Mouse (Mus musculus) forebrain, embryonic 12.5 days (tissue): ENCODE measurements around the gene S100a1. TPM values are rescaled to one million over a fixed set of nuclear protein-coding genes. Genes with fewer than 3 reads are reported as not detected.

Experiments used
- ATAC-seq: fragments of 200-750 bp; cut with Nextera tagmentation; 2 replicates; pipeline ENCODE4 v1.8.0; 2017; ENCODE audit warnings: moderate TSS enrichment; ENCODE audit not compliant: low FRiP score
- H3K27ac ChIP-seq: fragments of 300-500 bp; sonication (generic); 2 replicates; pipeline ENCODE4 v1.5.1; 2016; ENCODE audit warnings: mild to moderate bottlenecking
- H3K27me3 ChIP-seq: fragments of 300-500 bp; sonication (generic); 2 replicates; pipeline ENCODE4 v1.6.1; 2016; ENCODE audit warnings: mild to moderate bottlenecking
- H3K36me3 ChIP-seq: fragments of 300-500 bp; sonication (generic); replicated peaks from 2 replicates; pipeline ENCODE4 v1.6.1; 2016; ENCODE audit warnings: mild to moderate bottlenecking
- H3K4me1 ChIP-seq: fragments of 300-500 bp; sonication (generic); 2 replicates; pipeline ENCODE4 v1.6.1; 2016
- H3K4me2 ChIP-seq: fragments of 300-500 bp; sonication (generic); 2 replicates; pipeline ENCODE4 v1.6.1; 2016; ENCODE audit warnings: mild to moderate bottlenecking, moderate library complexity
- H3K4me3 ChIP-seq: fragments of 300-500 bp; sonication (generic); replicated peaks from 2 replicates; pipeline ENCODE4 v1.5.1; 2016; ENCODE audit warnings: mild to moderate bottlenecking
- H3K9ac ChIP-seq: fragments of 300-500 bp; sonication (generic); 2 replicates; pipeline ENCODE4 v1.6.1; 2016; ENCODE audit warnings: mild to moderate bottlenecking
- H3K9me3 ChIP-seq: fragments of 300-500 bp; sonication (generic); 2 replicates; pipeline ENCODE4 v1.6.1; 2016
- WGBS: fragments of 180-500 bp; shearing (Covaris S2); methylation state at CpG from one replicate; pipeline ENCODE4 v1.1.7; 2016; 5-methylcytosine and 5-hydroxymethylcytosine counted together
- polyA plus RNA-seq: library from polyadenylated mRNA; unstranded; fragments of >200 nt; fragmentation: Nextera tagmentation; extraction: Ambion mirVana; gene quantifications from 2 replicates; pipeline ENCODE4 v1.2.1, GENCODE M21; 2016

The S100a1 gene
- polyA plus RNA-seq, 1 experiment from 2014 or later: 5.1 TPM

GRCm38 (mm10) chr3:90527291-90527873 lies 13.2 kb upstream of the S100a1 start:
- H3K36me3 ChIP-seq: no peaks in the 10 kb centered on the region
- no peak overlapping the region for H3K4me3 ChIP-seq
- H3K27me3 ChIP-seq: no peaks in the 10 kb centered on the region
- H3K4me1 ChIP-seq: no peaks in the 10 kb centered on the region
- no peaks in the 10 kb centered on the region for H3K9me3 ChIP-seq
- no peak overlapping the region for H3K4me2 ChIP-seq
- no peak overlapping the region for H3K9ac ChIP-seq
- 88% methylated on average over 7 of the region's 7 CpGs for WGBS
- ATAC-seq: no peak
- H3K27ac ChIP-seq: no peak overlapping the region

DNA sequence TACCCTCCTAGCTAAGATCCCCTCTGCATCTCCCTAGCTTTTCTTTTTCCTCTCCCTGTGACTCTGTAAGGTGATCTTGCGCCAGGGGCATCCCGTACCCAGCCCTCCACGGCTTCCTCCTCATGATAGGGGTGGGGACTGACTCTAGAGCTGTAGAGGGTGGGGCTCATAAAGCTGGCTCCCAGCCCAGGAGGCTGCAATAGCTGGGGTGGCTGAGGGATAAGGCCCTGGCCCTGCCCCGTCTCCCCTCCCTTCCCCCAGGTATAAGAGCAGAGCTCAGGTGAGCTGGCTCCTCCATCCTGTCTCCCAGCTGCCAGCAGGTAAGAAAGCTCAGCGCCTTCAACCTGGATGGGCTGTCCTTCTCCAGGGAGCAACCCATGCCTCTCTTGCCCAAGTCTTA lies 12.4 kb upstream of the S100a1 start, which contains the start of gene S100a14:
TSS of gene S100a14 (plus strand) at position 277 of the 400 bp plus-strand sequence.
- Histone ChIP-seq H3K4me2 (no peak within 1 kb of the TSS), H3K4me3 (no peak within 1 kb of the TSS), H3K36me3 (no peaks in the 10 kb centered on the region), H3K27ac (no peak within 1 kb of the TSS), H3K9ac (no peak within 1 kb of the TSS), H3K27me3 (no peaks in the 10 kb centered on the region), H3K9me3 (no peaks in the 10 kb centered on the region), H3K4me1 (no peaks in the 10 kb centered on the region)
- WGBS: 84% methylated on average over 5 of the region's 5 CpGs
- no peak for ATAC-seq

DNA sequence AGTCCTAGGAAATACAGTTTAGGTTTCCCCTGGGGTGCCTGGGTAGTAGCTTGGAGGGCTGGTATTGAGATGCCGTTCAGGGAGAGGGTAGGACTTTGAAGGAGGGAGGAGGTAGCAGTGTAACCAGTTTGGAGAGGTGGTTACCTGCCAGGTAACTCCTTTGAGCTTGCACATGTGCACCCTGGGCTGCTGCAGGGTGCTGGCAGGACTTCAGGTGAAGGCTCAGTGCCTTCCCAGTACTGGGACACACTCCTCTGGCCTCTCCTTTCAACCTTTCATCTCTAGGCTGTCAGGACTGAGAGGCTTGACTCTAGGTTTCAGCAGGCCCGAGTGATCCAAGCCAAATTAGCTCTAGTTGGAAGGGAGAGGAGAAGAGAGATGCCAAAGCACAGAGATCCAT lies 11.9 kb upstream of the S100a1 start:
- H3K4me3 ChIP-seq: no peak overlapping the region
- no peaks in the 10 kb centered on the region for H3K36me3 ChIP-seq
- no peak overlapping the region for H3K4me2 ChIP-seq
- no peak overlapping the region for H3K9ac ChIP-seq
- H3K27ac ChIP-seq: no peak overlapping the region
- ATAC-seq: no peak
- no peaks in the 10 kb centered on the region for H3K9me3 ChIP-seq
- H3K27me3 ChIP-seq: no peaks in the 10 kb centered on the region
- H3K4me1 ChIP-seq: no peaks in the 10 kb centered on the region
- WGBS: 92% methylated on average over 2 of the region's 2 CpGs

GRCm38 (mm10) chr3:90525421-90525820 lies 11.2 kb upstream of the S100a1 start:
- Histone ChIP-seq H3K27ac (no peak overlapping the region), H3K4me3 (no peak overlapping the region), H3K9me3 (no peaks in the 10 kb centered on the region), H3K4me1 (no peaks in the 10 kb centered on the region), H3K27me3 (no peaks in the 10 kb centered on the region), H3K9ac (no peak overlapping the region), H3K4me2 (no peak overlapping the region), H3K36me3 (no peaks in the 10 kb centered on the region)
- WGBS: 70% methylated on average over 4 of the region's 4 CpGs
- no peak for ATAC-seq

DNA sequence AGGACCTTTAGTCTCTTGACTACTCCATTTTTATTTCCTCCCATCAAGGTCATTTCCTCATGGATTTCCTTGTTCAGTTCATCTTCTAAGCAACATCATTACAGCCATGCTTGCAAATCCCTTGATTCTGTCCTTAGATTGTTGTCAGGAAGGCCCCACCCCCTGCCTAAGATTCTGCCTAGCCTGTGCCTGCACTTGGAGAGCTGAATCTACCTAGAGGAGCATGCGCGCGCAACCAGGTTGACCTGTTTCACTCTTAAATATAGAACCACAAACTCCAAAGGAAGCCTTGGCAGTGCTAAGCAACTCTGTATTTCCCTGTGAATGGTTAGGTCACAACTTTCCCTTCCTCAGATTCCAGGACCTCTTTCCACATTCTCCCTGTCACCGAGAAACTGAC lies 3.5 kb upstream of the S100a1 start:
- ATAC-seq: no peak
- Histone ChIP-seq H3K36me3 (no peaks in the 10 kb centered on the region), H3K27me3 (peaks cover 38% of the 10 kb centered on the region), H3K4me3 (no peak overlapping the region), H3K9me3 (no peaks in the 10 kb centered on the region), H3K4me2 (no peak overlapping the region), H3K9ac (no peak overlapping the region), H3K27ac (no peak overlapping the region), H3K4me1 (peaks cover 16% of the 10 kb centered on the region)
- WGBS: 86% methylated on average over 4 of the region's 4 CpGs

GRCm38 (mm10) chr3:90515789-90516188 lies 1.6 kb upstream of the S100a1 start:
- Histone ChIP-seq H3K9me3 (no peaks in the 10 kb centered on the region), H3K27me3 (peaks cover 49% of the 10 kb centered on the region)
- 86% methylated on average over 4 of the region's 4 CpGs for WGBS

DNA sequence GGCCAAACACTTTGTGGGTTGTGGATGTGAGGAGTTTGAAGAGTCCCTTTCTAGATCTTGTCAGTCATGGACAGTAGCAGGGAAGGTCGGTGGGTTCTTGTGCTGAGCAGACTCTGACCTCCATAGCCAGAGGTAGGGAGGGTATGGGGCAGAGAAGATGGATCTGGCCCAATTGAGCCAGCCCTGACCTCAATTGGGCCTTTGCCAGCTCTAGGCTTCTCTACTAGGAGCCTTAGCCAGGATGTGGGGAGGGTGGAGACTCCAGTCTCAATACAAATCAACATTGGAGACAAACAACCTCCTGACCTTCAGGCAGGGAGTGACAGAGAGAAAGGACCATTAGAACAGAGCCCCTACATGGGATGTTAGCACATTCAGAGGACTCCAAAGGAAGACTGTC lies 1.1 kb upstream of the S100a1 start:
- H3K4me2 ChIP-seq: peak overlapping the region; percentile 60
- peak overlapping the region; percentile 32 for H3K4me3 ChIP-seq
- no peak for ATAC-seq
- peaks cover 16% of the 10 kb centered on the region for H3K4me1 ChIP-seq
- no peak overlapping the region for H3K27ac ChIP-seq
- peaks cover 48% of the 10 kb centered on the region for H3K27me3 ChIP-seq
- WGBS: 57% methylated on average over 1 of the region's 1 CpGs
- peak overlapping the region; percentile 47; the same call in 1 of the 2 replicates for H3K9ac ChIP-seq
- no peaks in the 10 kb centered on the region for H3K9me3 ChIP-seq
- H3K36me3 ChIP-seq: no peaks in the 10 kb centered on the region

More at GRCm38 (mm10) chr3:90515789-90516188, 1.6 kb upstream of the S100a1 start:
- no peaks in the 10 kb centered on the region for H3K36me3 ChIP-seq
- ATAC-seq: no peak
- H3K4me2 ChIP-seq: no peak overlapping the region
- no peak overlapping the region for H3K9ac ChIP-seq
- peaks cover 16% of the 10 kb centered on the region for H3K4me1 ChIP-seq
- H3K4me3 ChIP-seq: no peak overlapping the region
- H3K27ac ChIP-seq: no peak overlapping the region

GRCm38 (mm10) chr3:90514691-90515090 lies 499 bp upstream of the S100a1 start:
- no peaks in the 10 kb centered on the region for H3K36me3 ChIP-seq
- under 1% methylated on average over 10 of the region's 10 CpGs for WGBS
- peak overlapping the region; percentile 60 for H3K4me2 ChIP-seq
- no peaks in the 10 kb centered on the region for H3K9me3 ChIP-seq
- H3K9ac ChIP-seq: peak overlapping the region; percentile 47
- H3K4me3 ChIP-seq: peak overlapping the region; percentile 32
- peaks cover 16% of the 10 kb centered on the region for H3K4me1 ChIP-seq
- peaks cover 46% of the 10 kb centered on the region for H3K27me3 ChIP-seq
- peak; percentile 74; the same call in 1 of the 2 replicates for ATAC-seq
- H3K27ac ChIP-seq: no peak overlapping the region

- WGBS: 78% methylated on average over 9 of the region's 9 CpGs
- peaks cover 46% of the 10 kb centered on the region for H3K27me3 ChIP-seq
Measured at GRCm38 (mm10) chr3:90512948-90513642, 1.1 kb downstream of the S100a1 start.

DNA sequence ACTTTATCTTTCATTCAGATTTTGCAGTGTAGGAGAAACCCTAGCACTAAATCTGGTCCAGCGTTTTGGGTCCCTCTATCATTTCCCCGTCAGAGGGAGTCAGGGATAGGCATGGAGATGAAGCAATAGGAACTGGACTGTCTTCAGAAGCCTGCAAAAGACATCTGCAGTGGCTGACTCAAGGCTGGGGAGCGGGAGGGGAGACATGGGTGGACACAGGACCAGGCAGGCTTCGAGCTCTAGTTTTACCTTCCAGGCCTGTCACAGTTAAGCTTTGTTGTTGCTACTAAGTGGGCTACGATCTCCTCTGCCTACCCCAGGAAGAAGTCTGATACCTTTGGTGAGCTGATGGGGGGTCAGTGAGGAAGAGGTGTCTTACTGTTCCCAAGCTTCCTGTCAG lies 1.9 kb downstream of the S100a1 start:
- Histone ChIP-seq H3K9me3 (no peaks in the 10 kb centered on the region), H3K36me3 (peaks cover 5% of the 10 kb centered on the region), H3K9ac (no peak overlapping the region), H3K27me3 (peaks cover 46% of the 10 kb centered on the region), H3K27ac (no peak overlapping the region), H3K4me2 (no peak overlapping the region), H3K4me1 (peaks cover 27% of the 10 kb centered on the region), H3K4me3 (no peak overlapping the region)
- no peak for ATAC-seq
- WGBS: 92% methylated on average over 5 of the region's 5 CpGs

More at GRCm38 (mm10) chr3:90512948-90513642, 1.1 kb downstream of the S100a1 start:
- ATAC-seq: no peak
- H3K4me2 ChIP-seq: no peak overlapping the region
- H3K9me3 ChIP-seq: no peaks in the 10 kb centered on the region
- no peaks in the 10 kb centered on the region for H3K36me3 ChIP-seq
- no peak overlapping the region for H3K9ac ChIP-seq
- no peak overlapping the region for H3K4me3 ChIP-seq
- H3K4me1 ChIP-seq: peaks cover 19% of the 10 kb centered on the region
- no peak overlapping the region for H3K27ac ChIP-seq

- Histone ChIP-seq H3K4me2 (peak overlapping the region; percentile 41), H3K27ac (peak overlapping the region; percentile 93; the same call in 1 of the 2 replicates), H3K4me3 (peak overlapping the region; percentile 91), H3K9me3 (no peaks in the 10 kb centered on the region), H3K4me1 (peaks cover 23% of the 10 kb centered on the region), H3K27me3 (peaks cover 31% of the 10 kb centered on the region), H3K9ac (no peak overlapping the region), H3K36me3 (peaks cover 29% of the 10 kb centered on the region)
- peak; percentile 37 for ATAC-seq
- WGBS: 11% methylated on average over 2 of the region's 2 CpGs
Measured at GRCm38 (mm10) chr3:90509747-90510123, 4.5 kb downstream of the S100a1 start.

- H3K4me2 ChIP-seq: peak within 1 kb of the TSS; percentile 83
- H3K4me1 ChIP-seq: peaks cover 20% of the 10 kb centered on the region
- WGBS: under 1% methylated on average over 66 of the region's 66 CpGs
- no peaks in the 10 kb centered on the region for H3K9me3 ChIP-seq
- peak within 1 kb of the TSS; percentile 91 for H3K4me3 ChIP-seq
- peaks cover 35% of the 10 kb centered on the region for H3K36me3 ChIP-seq
- peak within 1 kb of the TSS; percentile 97 for H3K9ac ChIP-seq
- peak; percentile 95 for ATAC-seq
- H3K27ac ChIP-seq: peak within 1 kb of the TSS; percentile 93
- peaks cover 25% of the 10 kb centered on the region for H3K27me3 ChIP-seq
Measured at GRCm38 (mm10) chr3:90508950-90509746, 5.0 kb downstream of the S100a1 start, which contains the start of gene Chtop. Chtop (minus strand) TSS chr3:90509498.
